Mouse (Mus musculus) T-helper 2 cell (primary cell): ENCODE results near the gene Olfr1040.
"Not testable (repeated sequence)": the region's sequence is repeated elsewhere in the genome, so short reads cannot be mapped to it uniquely, and the experiment has no call there.

Source experiments
- in situ Hi-C: fragments of 300-600 bp; cut with MboI, MseI; formaldehyde crosslinking; loops from one replicate; pipeline ENCODE4 v1.15.1; 2025; ENCODE audit warnings: high pct_unique_total_duplicates

Gene Olfr1040

DNA sequence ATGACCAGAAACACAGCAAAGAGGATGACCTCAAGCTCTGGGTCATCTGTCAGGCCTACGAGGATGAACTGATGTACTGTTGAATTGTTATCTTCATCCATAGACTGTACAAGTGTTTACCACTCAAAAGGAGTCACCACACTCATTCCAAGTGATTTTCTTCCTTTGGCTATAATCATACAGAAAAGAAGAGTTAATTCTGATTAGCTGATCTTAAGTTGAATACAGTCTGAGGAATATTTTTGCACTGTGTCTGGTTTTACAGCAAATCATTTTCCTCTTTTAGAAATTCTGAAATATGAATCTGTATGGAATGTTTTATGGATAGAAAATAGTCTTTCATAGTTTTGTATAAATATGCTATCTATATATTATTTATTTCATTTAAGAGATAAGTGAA is at the start of gene Olfr1040:
Olfr1040 (minus strand) TSS at position 101 of the 400 bp plus-strand sequence.
- in situ Hi-C loops: no loop called here

DNA sequence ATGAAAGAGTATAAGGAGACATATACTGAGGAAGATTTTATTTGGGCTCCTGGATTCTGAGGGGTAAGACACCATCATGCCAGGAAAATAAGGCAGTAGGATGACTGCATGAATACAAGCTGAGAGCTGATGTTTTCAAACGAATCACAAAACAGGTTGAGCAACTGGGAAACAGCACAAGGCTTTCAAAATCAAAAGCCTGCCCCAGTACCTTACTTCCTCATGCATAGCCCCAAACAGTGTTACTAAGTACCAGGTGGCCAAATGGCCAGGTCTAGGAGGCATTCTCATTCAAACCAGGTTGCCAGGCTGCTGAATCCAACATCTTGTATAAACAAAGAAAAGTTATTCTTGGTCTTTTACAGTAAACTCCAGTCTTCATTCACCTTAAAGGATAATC is 49.3 kb upstream of the Olfr1040 start:
- in situ Hi-C loops: no loop called here

- in situ Hi-C loops: no loop called here
Observed at GRCm38 (mm10) chr2:86185583-86185982, 39.1 kb upstream of the Olfr1040 start, which contains the start of gene Olfr52. Gene Olfr52, minus strand, starts transcription at chr2:86185683.

DNA sequence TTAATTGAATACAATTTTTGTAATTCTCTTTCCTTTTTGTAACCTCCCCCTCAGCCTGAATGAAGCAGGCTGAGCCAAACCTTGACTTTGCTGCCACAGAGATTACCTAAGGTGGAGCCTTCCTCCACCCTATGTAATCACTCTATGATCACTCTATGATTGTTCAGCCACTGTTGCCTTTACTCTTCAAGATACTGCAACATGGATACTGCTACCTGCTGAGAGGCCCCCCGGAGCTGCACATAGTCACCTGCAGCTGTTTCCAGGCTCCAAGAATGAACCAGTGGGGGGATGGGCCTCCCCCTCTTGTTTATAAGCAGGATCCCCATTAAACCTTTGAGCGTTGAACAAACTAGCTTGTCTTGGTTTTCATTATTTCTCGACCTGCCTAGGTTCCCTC is 33.4 kb upstream of the Olfr1040 start:
- in situ Hi-C loops: no loop called here

- in situ Hi-C loops: no loop called here
Observed at GRCm38 (mm10) chr2:86177720-86178119, 31.2 kb upstream of the Olfr1040 start, which contains the start of gene Olfr1044. Gene Olfr1044, minus strand, starts transcription at chr2:86177820.

DNA sequence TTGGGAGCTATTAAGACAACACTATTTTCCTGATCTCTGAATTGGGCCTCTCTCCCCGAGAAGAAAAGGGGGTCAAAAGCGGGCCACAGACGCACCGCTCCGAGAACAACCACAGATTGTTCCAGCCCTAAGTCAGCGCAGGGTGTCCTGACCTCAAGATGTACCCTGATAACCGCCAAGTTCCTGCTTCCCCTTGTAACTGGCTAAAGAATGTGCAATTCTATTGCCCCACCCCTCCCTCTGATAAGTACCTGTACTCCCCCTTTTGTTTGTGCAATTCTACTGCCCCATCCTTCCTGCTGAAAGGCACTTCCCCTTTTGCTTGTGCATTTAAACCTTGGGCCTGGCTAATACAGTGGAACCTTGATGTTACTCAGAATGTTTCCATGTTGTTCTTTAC is 28.9 kb upstream of the Olfr1040 start:
- in situ Hi-C loops: not testable (repeated sequence)

DNA sequence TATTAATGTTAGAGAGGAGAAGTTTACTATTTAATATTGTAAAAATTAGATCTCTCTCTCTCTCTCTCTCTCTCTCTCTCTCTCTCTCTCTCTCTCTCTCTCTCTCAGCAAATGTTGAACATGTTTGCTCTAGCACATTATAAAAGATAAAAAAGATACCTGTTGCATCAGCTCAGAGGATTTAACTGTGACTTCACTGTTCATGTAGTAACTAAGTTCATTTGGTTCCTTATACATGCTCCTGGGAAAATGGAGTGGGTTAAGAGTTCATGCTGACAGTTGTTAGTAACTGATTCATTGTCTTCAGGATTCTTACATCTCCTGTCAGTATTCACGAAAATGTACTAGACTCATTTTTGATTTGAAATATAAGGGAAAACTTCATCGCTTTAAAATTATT is 20.9 kb upstream of the Olfr1040 start, which contains the start of gene Olfr1043:
Olfr1043 (minus strand) TSS at position 101 of the 400 bp plus-strand sequence.
- in situ Hi-C loops: no loop called here

- in situ Hi-C loops: no loop called here
Observed at GRCm38 (mm10) chr2:86161738-86162137, 15.2 kb upstream of the Olfr1040 start, which contains the start of gene Olfr1042. Gene Olfr1042, minus strand, starts transcription at chr2:86161838.

GRCm38 (mm10) chr2:86135828-86136227 is 10.7 kb downstream of the Olfr1040 start, which contains the start of gene Olfr1039:
Gene Olfr1039, minus strand, starts transcription at chr2:86135928.
- in situ Hi-C loops: no loop called here
